Mouse (Mus musculus): ENCODE data around the gene Bnc2.

DNA sequence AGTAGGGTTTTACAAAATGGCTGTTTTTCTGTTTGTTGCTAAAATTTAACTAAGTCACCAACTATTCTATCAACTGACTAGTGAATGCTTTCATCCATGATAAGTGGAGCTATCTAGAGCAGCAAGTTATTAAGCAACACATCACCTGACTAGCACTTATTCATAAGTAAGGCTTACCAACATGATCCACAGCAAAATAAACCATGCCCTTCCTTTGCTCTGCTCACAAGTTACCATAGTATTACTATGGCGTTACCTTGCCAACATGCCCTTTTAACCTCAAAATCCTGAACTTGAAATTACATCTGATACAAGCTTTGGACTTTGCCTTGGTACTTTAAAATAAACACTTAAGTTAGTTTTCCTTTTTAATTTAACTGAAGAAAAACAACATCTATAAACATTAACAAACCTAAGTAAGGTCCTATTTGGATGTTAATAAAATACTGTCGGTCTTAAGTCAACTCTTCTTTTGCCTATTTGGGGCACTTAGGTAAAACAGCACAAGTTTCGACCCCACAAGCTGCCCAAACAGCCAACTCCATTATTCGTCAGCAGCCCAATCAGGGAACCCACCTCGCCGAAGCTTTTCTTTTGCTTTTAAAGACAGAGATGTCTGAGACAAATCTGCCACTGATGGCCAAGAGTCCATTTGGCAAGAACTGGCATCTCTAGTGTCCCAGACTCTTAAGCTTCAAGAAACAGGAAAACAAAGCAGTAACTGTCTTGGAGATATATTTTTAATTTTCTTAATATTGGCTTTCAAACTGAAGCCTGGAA lies 204.8 kb downstream of the Bnc2 start:
- no peak for TF ChIP-seq POLR2A (IDR thresholded peaks at IDR 0.05; ENCODE audit: borderline replicate concordance, low read depth, low read length)
- TF ChIP-seq CTCF (IDR thresholded peaks at IDR 0.05; ENCODE audit: low read depth, low read length): no peak
